Mouse (Mus musculus) myocyte (in vitro differentiated cells): ENCODE results near the gene Mapk7. TPM values are rescaled to one million over a fixed set of nuclear protein-coding genes. Genes with fewer than 3 reads are reported as not detected.

Experiments used
- H3K27me3 ChIP-seq: one replicate; pipeline ENCODE4 v1.6.1; 2011; ENCODE audit not compliant: control insufficient read depth, insufficient read depth, insufficient read length
- H3K36me3 ChIP-seq: one replicate; pipeline ENCODE4 v1.6.1; 2011; ENCODE audit not compliant: control insufficient read depth, insufficient read depth
- H3K4me2 ChIP-seq: one replicate; pipeline ENCODE4 v1.6.1; 2011; ENCODE audit warnings: low read depth, control low read depth
- H3K4me3 ChIP-seq: one replicate; pipeline ENCODE4 v1.5.1; 2011; ENCODE audit warnings: mild to moderate bottlenecking, control low read depth, moderate library complexity
- H3K79me2 ChIP-seq: one replicate; pipeline ENCODE4 v1.6.1; 2011; ENCODE audit not compliant: control insufficient read depth, insufficient read depth
- H3ac ChIP-seq: one replicate; pipeline ENCODE4 v1.6.1; 2011; ENCODE audit not compliant: control insufficient read depth, insufficient read length
- CEBPB ChIP-seq: IDR thresholded peaks from 2 replicates; pipeline ENCODE4 v1.6.1; 2011; ENCODE audit warnings: mild to moderate bottlenecking, moderate library complexity; ENCODE audit not compliant: poor library complexity, insufficient read depth, severe bottlenecking
- E2F4 ChIP-seq: IDR thresholded peaks from one replicate; pipeline ENCODE4 v1.6.1; 2011; ENCODE audit warnings: mild to moderate bottlenecking, control low read depth, moderate library complexity; ENCODE audit not compliant: insufficient read depth
- MAX ChIP-seq: IDR thresholded peaks from one replicate; pipeline ENCODE4 v1.6.1; 2011; ENCODE audit warnings: low read depth, mild to moderate bottlenecking, control low read depth
- MYOD1 ChIP-seq, 3 experiments: IDR thresholded peaks; one replicate each; pipeline ENCODE4 v1.6.1; 2011; ENCODE audit warnings: control low read depth in 2 of 3, low read depth in 2 of 3, mild to moderate bottlenecking in 2 of 3, moderate library complexity in 1 of 3; ENCODE audit not compliant: insufficient read length in 2 of 3, control insufficient read depth in 1 of 3
- MYOG ChIP-seq, 3 experiments: IDR thresholded peaks; one replicate each; pipeline ENCODE4 v1.6.1; 2011; ENCODE audit warnings: control low read depth in 2 of 3, low read depth in 2 of 3, mild to moderate bottlenecking in 2 of 3; ENCODE audit not compliant: insufficient read length in 2 of 3, control insufficient read depth in 1 of 3, insufficient read depth in 1 of 3
- POLR2A ChIP-seq: IDR thresholded peaks from one replicate; pipeline ENCODE4 v1.6.1; 2011; ENCODE audit warnings: low read depth, mild to moderate bottlenecking, control low read depth, moderate library complexity; ENCODE audit not compliant: insufficient read length
- POLR2AphosphoS2 ChIP-seq: IDR thresholded peaks from one replicate; pipeline ENCODE4 v1.6.1; 2011; ENCODE audit warnings: low read depth, control low read depth; ENCODE audit not compliant: insufficient read length
- REST ChIP-seq: IDR thresholded peaks from one replicate; pipeline ENCODE4 v1.6.1; 2011; ENCODE audit warnings: mild to moderate bottlenecking, control low read depth, moderate library complexity; ENCODE audit not compliant: insufficient read depth, insufficient read length
- SRF ChIP-seq: IDR thresholded peaks from one replicate; pipeline ENCODE4 v1.6.1; 2011; ENCODE audit warnings: low read depth; ENCODE audit not compliant: control insufficient read depth, insufficient read length
- TCF12 ChIP-seq: IDR thresholded peaks from one replicate; pipeline ENCODE4 v1.6.1; 2011; ENCODE audit warnings: mild to moderate bottlenecking, control low read depth; ENCODE audit not compliant: poor library complexity, insufficient read depth, severe bottlenecking
- TCF3 ChIP-seq: IDR thresholded peaks from one replicate; pipeline ENCODE4 v1.6.1; 2011; ENCODE audit warnings: low read depth, control low read depth; ENCODE audit not compliant: insufficient read length
- USF1 ChIP-seq: IDR thresholded peaks from one replicate; pipeline ENCODE4 v1.6.1; 2011; ENCODE audit warnings: low read depth, mild to moderate bottlenecking, control low read depth, moderate library complexity
- polyA plus RNA-seq: library from polyadenylated mRNA; unstranded; fragments of >200 nt; fragmentation: generic; extraction: Trizol; gene quantifications from one replicate; pipeline ENCODE4 v1.2.1, GENCODE M21; 2012; ENCODE audit warnings: missing spikeins

Gene Mapk7
- polyA plus RNA-seq, 1 experiment = 16.5 TPM

DNA sequence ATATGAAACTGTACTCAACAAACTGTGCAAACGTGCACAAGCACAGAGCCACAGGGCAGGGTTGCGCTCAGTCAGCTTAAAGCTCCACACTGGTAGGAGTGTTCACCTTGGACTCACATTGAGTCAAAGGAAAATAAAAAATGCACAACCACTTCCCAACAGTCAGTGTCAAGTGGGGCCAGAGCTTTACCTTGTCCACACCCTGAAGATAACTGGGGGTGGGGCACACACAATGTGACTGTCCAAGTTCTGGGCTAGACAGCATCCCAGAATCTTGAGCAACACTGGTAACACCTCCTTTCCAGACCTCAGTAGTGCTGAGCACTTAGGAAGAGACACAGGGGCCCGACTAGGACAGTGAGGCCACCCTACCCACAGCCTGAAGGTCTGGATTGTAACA is 24.7 kb upstream of the Mapk7 start:
- H3K4me3 ChIP-seq = no peak overlapping the region
- H3K36me3 ChIP-seq = peaks cover 16% of the 10 kb centered on the region
- H3K4me2 ChIP-seq = no peak overlapping the region
- no peaks in the 10 kb centered on the region for H3K27me3 ChIP-seq
- no peaks in the 10 kb centered on the region for H3K79me2 ChIP-seq
- no peak overlapping the region for H3ac ChIP-seq
- TF ChIP-seq TCF12 = no peak
- no peak for TF ChIP-seq MAX
- TF ChIP-seq MYOD1 (IDR thresholded peaks at IDR 0.05; ENCODE audit: control insufficient read depth in 1 of 3, insufficient read length in 2 of 3, low read depth in 2 of 3) = no peak
- TF ChIP-seq POLR2AphosphoS2 = no peak
- no peak for TF ChIP-seq USF1
- TF ChIP-seq REST = no peak
- TF ChIP-seq TCF3 = no peak
- TF ChIP-seq SRF = no peak
- TF ChIP-seq MYOG (IDR thresholded peaks at IDR 0.05; ENCODE audit: control insufficient read depth in 1 of 3, insufficient read depth in 1 of 3, insufficient read length in 2 of 3, low read depth in 2 of 3) = no peak
- TF ChIP-seq E2F4 = no peak
- no peak for TF ChIP-seq POLR2A
- TF ChIP-seq CEBPB = no peak

- no peak overlapping the region for H3ac ChIP-seq
- no peaks in the 10 kb centered on the region for H3K79me2 ChIP-seq
- H3K27me3 ChIP-seq = no peaks in the 10 kb centered on the region
- no peak overlapping the region for H3K4me2 ChIP-seq
- peaks cover 16% of the 10 kb centered on the region for H3K36me3 ChIP-seq
- no peak overlapping the region for H3K4me3 ChIP-seq
- TF ChIP-seq MAX (no peak), TCF3 (no peak), CEBPB (no peak), REST (no peak), POLR2AphosphoS2 (no peak), SRF (no peak), MYOD1 (IDR thresholded peaks at IDR 0.05; ENCODE audit: control insufficient read depth in 1 of 3, insufficient read length in 2 of 3, low read depth in 2 of 3) (no peak), MYOG (IDR thresholded peaks at IDR 0.05; ENCODE audit: control insufficient read depth in 1 of 3, insufficient read depth in 1 of 3, insufficient read length in 2 of 3, low read depth in 2 of 3) (no peak), E2F4 (no peak), TCF12 (no peak), USF1 (no peak), POLR2A (no peak)
Measured at GRCm38 (mm10) chr11:61517971-61518370, 23.8 kb upstream of the Mapk7 start.

DNA sequence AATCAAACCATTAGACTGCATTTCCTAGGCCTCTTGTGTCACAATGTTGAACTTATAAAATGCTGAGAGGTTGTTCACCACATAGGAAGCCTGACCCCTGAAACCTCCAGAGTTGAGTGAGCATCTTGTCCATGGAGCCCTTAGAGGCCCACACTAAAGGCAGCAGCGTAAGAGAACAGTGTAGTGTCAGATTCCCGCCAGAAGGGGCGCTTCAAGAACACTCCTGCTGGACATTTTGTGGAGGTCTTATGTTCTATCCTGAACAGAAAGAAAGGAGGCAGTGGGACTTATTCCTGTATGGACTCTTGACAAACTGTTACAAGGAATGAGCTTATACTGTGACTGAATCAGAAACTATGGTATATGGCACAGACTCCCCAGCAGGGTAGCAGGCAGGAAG is 20.7 kb upstream of the Mapk7 start:
- Histone ChIP-seq H3K79me2 (no peaks in the 10 kb centered on the region), H3K36me3 (peaks cover 6% of the 10 kb centered on the region), H3ac (no peak overlapping the region), H3K27me3 (no peaks in the 10 kb centered on the region), H3K4me3 (no peak overlapping the region), H3K4me2 (no peak overlapping the region)
- TF ChIP-seq SRF (no peak), TCF12 (no peak), MAX (no peak), CEBPB (no peak)

- TF ChIP-seq MAX = peak; percentile 74
- no peak for TF ChIP-seq E2F4
- peak in 1 of 3 experiments; percentile 23 for TF ChIP-seq MYOG (IDR thresholded peaks at IDR 0.05; ENCODE audit: control insufficient read depth in 1 of 3, insufficient read depth in 1 of 3, insufficient read length in 2 of 3, low read depth in 2 of 3)
- TF ChIP-seq TCF3 = no peak
- TF ChIP-seq POLR2A = peak; percentile 48
- peak; percentile 87 for TF ChIP-seq USF1
- TF ChIP-seq POLR2AphosphoS2 = peak; percentile 69
- no peak for TF ChIP-seq SRF
- peak in 1 of 3 experiments; percentile 15 for TF ChIP-seq MYOD1 (IDR thresholded peaks at IDR 0.05; ENCODE audit: control insufficient read depth in 1 of 3, insufficient read length in 2 of 3, low read depth in 2 of 3)
- Histone ChIP-seq H3K4me2 (peak within 1 kb of the TSS; percentile 97), H3K36me3 (no peaks in the 10 kb centered on the region), H3ac (no peak within 1 kb of the TSS), H3K4me3 (peak within 1 kb of the TSS; percentile 48), H3K79me2 (no peaks in the 10 kb centered on the region), H3K27me3 (no peaks in the 10 kb centered on the region)
Measured at GRCm38 (mm10) chr11:61504713-61505257, 10.6 kb upstream of the Mapk7 start, which contains the start of gene B9d1. Gene B9d1, plus strand, starts transcription at chr11:61505144.

- Histone ChIP-seq H3K4me3 (peak overlapping the region; percentile 48), H3K4me2 (no peak overlapping the region), H3K36me3 (no peaks in the 10 kb centered on the region), H3K79me2 (no peaks in the 10 kb centered on the region), H3K27me3 (no peaks in the 10 kb centered on the region), H3ac (no peak overlapping the region)
- no peak for TF ChIP-seq TCF12
- no peak for TF ChIP-seq MAX
- no peak for TF ChIP-seq CEBPB
- TF ChIP-seq REST = no peak
- no peak for TF ChIP-seq USF1
- TF ChIP-seq MYOG (IDR thresholded peaks at IDR 0.05; ENCODE audit: control insufficient read depth in 1 of 3, insufficient read depth in 1 of 3, insufficient read length in 2 of 3, low read depth in 2 of 3) = no peak
- TF ChIP-seq E2F4 = no peak
- no peak for TF ChIP-seq POLR2A
- no peak for TF ChIP-seq MYOD1 (IDR thresholded peaks at IDR 0.05; ENCODE audit: control insufficient read depth in 1 of 3, insufficient read length in 2 of 3, low read depth in 2 of 3)
- TF ChIP-seq POLR2AphosphoS2 = no peak
- no peak for TF ChIP-seq SRF
- TF ChIP-seq TCF3 = no peak
Measured at GRCm38 (mm10) chr11:61503933-61504332, 9.7 kb upstream of the Mapk7 start.
